Mouse (Mus musculus) embryonic facial prominence, embryonic 11.5 days (tissue): ENCODE measurements at regions not wholly inside any gene's neighbourhood (a gene's known extent, or its start where the extent isn't known, plus 50 kb on each side); places are given as distances from the start of the nearest gene placed in this dataset.

Experiments used
- ATAC-seq: fragments of 200-750 bp; cut with Nextera tagmentation; replicated peaks from 2 replicates; pipeline ENCODE4 v1.8.0; 2017; ENCODE audit warnings: low read depth; ENCODE audit not compliant: insufficient number of reproducible peaks, low FRiP score, low TSS enrichment
- DNase-seq: peaks from one replicate; pipeline ENCODE4 v3.0.0-alpha.2; 2015; ENCODE audit warnings: low spot score
- H3K27ac ChIP-seq: fragments of 300-500 bp; sonication (generic); replicated peaks from 2 replicates; pipeline ENCODE4 v1.5.1; 2014; ENCODE audit warnings: mild to moderate bottlenecking, low read depth, low read length, control low read depth
- H3K27me3 ChIP-seq: fragments of 300-500 bp; sonication (generic); 2 replicates; pipeline ENCODE4 v1.6.1; 2014; ENCODE audit warnings: mild to moderate bottlenecking, low read length, moderate library complexity, mixed read lengths; ENCODE audit not compliant: control insufficient read depth, insufficient read depth
- H3K36me3 ChIP-seq: fragments of 300-500 bp; sonication (generic); replicated peaks from 2 replicates; pipeline ENCODE4 v1.6.1; 2014; ENCODE audit warnings: low read depth, mild to moderate bottlenecking, low read length, moderate library complexity, mixed read lengths; ENCODE audit not compliant: control insufficient read depth, insufficient read depth
- H3K4me1 ChIP-seq: fragments of 300-500 bp; sonication (generic); 2 replicates; pipeline ENCODE4 v1.6.1; 2014; ENCODE audit warnings: low read length, mixed read lengths; ENCODE audit not compliant: control insufficient read depth, insufficient read depth
- H3K4me2 ChIP-seq: fragments of 300-500 bp; sonication (generic); 2 replicates; pipeline ENCODE4 v1.6.1; 2014; ENCODE audit warnings: low read depth, mild to moderate bottlenecking, control low read depth, low read length, moderate library complexity
- H3K4me3 ChIP-seq: fragments of 300-500 bp; sonication (generic); 2 replicates; pipeline ENCODE4 v1.5.1; 2014; ENCODE audit warnings: low read depth, low read length, control low read depth
- H3K9ac ChIP-seq: fragments of 300-500 bp; sonication (generic); replicated peaks from 2 replicates; pipeline ENCODE4 v1.6.1; 2014; ENCODE audit warnings: mild to moderate bottlenecking, control low read depth, low read length
- H3K9me3 ChIP-seq: fragments of 300-500 bp; sonication (generic); replicated peaks from 2 replicates; pipeline ENCODE4 v1.6.1; 2016; ENCODE audit warnings: mild to moderate bottlenecking, low read length, inconsistent platforms, mixed read lengths; ENCODE audit not compliant: control insufficient read depth
- WGBS: fragments of 180-500 bp; shearing (Covaris S2); extraction: QIAGEN DNeasy Blood & Tissue Kit; methylation state at CpG from one replicate; pipeline ENCODE4 v1.1.7; 2014; 5-methylcytosine and 5-hydroxymethylcytosine counted together

- DNase-seq, result no peak
These were observed 301.4 kb upstream of the Tet2 start for GRCm38 (mm10) chr3:133846301-133846700.

GRCm38 (mm10) chr3:133874383-133874782, 329.4 kb upstream of the Tet2 start:
- Histone ChIP-seq H3K27ac (no peak overlapping the region), H3K9ac (no peak overlapping the region), H3K27me3 (no peaks in the 10 kb centered on the region), H3K4me3 (no peak overlapping the region), H3K36me3 (no peaks in the 10 kb centered on the region), H3K4me1 (no peaks in the 10 kb centered on the region), H3K4me2 (no peak overlapping the region), H3K9me3 (no peaks in the 10 kb centered on the region)
- DNase-seq, result no peak
- ATAC-seq, result no peak
- WGBS, result 83% methylated on average over 2 of the region's 2 CpGs

More at GRCm38 (mm10) chr3:133846301-133846700, 301.4 kb upstream of the Tet2 start:
- H3K4me2 ChIP-seq, result no peak overlapping the region
- no peaks in the 10 kb centered on the region for H3K9me3 ChIP-seq
- no peaks in the 10 kb centered on the region for H3K36me3 ChIP-seq
- no peak overlapping the region for H3K9ac ChIP-seq
- no peak overlapping the region for H3K27ac ChIP-seq
- no peak for ATAC-seq
- no peaks in the 10 kb centered on the region for H3K27me3 ChIP-seq
- H3K4me1 ChIP-seq, result no peaks in the 10 kb centered on the region
- H3K4me3 ChIP-seq, result no peak overlapping the region

- no peak overlapping the region for H3K4me3 ChIP-seq
- H3K9me3 ChIP-seq, result no peaks in the 10 kb centered on the region
- H3K27me3 ChIP-seq, result no peaks in the 10 kb centered on the region
- 0 out of 2 replicates have a peak overlapping the region, but pooled peaks have one; percentile 11 for H3K27ac ChIP-seq
- peak overlapping the region; percentile 14; the same call in 1 of the 2 replicates for H3K4me2 ChIP-seq
- no peaks in the 10 kb centered on the region for H3K4me1 ChIP-seq
- no peak overlapping the region for H3K9ac ChIP-seq
- WGBS, result 6% methylated on average over 13 of the region's 13 CpGs
- ATAC-seq (peak; percentile 84), DNase-seq (peak; percentile 92)
- H3K36me3 ChIP-seq, result no peaks in the 10 kb centered on the region
These were observed 331.6 kb upstream of the Tet2 start for GRCm38 (mm10) chr3:133876439-133877072.

DNA sequence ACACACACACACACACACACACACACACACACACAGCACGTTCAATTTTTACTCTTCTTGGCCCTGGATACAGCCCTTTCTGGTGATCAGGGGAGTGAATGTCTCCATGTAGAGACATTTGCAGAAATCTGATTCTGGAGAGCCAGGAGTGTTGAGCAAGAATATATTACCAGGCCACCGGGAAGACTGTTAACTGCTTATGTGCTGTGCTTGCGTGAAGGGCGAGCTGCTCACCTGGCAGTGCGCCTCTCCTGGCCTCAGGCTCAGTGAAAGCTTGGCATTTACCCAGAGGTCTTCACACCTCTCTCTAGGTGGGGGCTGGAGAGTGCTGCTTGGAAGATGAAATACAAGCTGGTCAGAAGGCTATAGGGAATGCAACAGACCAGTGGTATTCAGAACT, 332.4 kb upstream of the Tet2 start:
- H3K4me1 ChIP-seq, result no peaks in the 10 kb centered on the region
- no peak overlapping the region for H3K4me2 ChIP-seq
- ATAC-seq (0 out of 2 replicates have a peak, but pooled peaks have one; percentile 32), DNase-seq (peak; percentile 35)
- no peaks in the 10 kb centered on the region for H3K36me3 ChIP-seq
- no peak overlapping the region for H3K4me3 ChIP-seq
- no peaks in the 10 kb centered on the region for H3K27me3 ChIP-seq
- no peak overlapping the region for H3K9ac ChIP-seq
- no peak overlapping the region for H3K27ac ChIP-seq
- 28% methylated on average over 5 of the region's 5 CpGs for WGBS
- H3K9me3 ChIP-seq, result no peaks in the 10 kb centered on the region

- H3K4me2 ChIP-seq, result no peak overlapping the region
- H3K36me3 ChIP-seq, result no peaks in the 10 kb centered on the region
- H3K4me3 ChIP-seq, result no peak overlapping the region
- H3K9me3 ChIP-seq, result no peaks in the 10 kb centered on the region
- H3K4me1 ChIP-seq, result no peaks in the 10 kb centered on the region
- H3K27ac ChIP-seq, result no peak overlapping the region
- ATAC-seq, result no peak
- 16% methylated on average over 1 of the region's 1 CpGs for WGBS
- H3K9ac ChIP-seq, result no peak overlapping the region
- H3K27me3 ChIP-seq, result no peaks in the 10 kb centered on the region
- DNase-seq, result peak; percentile 32
These were observed 335.7 kb upstream of the Tet2 start for GRCm38 (mm10) chr3:133880626-133881025.

DNA sequence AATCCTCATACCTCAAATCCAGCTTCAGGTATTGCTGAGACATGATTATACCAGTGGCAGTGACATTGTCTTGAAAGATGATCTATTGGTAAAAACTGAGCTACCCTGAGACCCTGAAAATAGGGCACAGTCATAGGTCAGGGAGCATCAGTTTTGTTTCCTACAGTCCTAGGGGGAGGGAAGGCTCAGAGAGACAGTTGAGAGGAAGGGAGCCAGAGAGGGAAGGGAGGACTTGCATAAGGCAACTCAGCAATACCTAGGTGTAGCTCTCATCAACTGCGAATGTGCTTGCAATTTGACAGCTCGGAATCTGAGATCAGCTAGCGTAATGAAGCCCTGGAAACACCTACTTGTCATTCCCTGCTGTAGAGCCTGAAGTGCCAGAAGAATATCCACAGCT, 334.4 kb upstream of the Cxxc4 start:
- Histone ChIP-seq H3K4me1 (no peaks in the 10 kb centered on the region), H3K4me2 (no peak overlapping the region), H3K9me3 (no peaks in the 10 kb centered on the region), H3K27me3 (no peaks in the 10 kb centered on the region), H3K36me3 (no peaks in the 10 kb centered on the region), H3K4me3 (no peak overlapping the region), H3K27ac (no peak overlapping the region), H3K9ac (no peak overlapping the region)
- 74% methylated on average over 3 of the region's 3 CpGs for WGBS
- DNase-seq (no peak), ATAC-seq (no peak)

GRCm38 (mm10) chr3:133922200-133922599, 314.1 kb upstream of the Cxxc4 start:
- H3K27ac ChIP-seq, result no peak overlapping the region
- no peak for ATAC-seq

DNA sequence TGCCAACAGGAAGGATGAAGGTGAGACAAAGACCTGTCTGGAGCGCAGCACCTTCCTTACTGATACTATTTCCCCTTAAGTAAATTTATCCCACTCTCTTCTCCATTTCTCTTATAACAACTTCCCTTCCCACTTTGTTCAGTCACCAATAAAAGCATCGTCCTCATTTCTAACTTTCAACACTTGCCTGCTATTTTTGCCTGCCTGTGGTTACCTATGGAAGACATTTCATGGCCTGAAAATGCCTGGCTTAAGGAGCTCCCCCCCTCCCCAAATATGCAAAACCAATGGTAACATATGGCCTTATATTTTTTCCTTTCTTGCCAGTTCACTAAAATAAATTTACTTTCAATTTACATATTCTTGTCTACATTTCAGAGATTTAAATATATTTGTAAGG, 271.0 kb upstream of the Cxxc4 start:
- Histone ChIP-seq H3K4me1 (no peaks in the 10 kb centered on the region), H3K27ac (no peak overlapping the region), H3K4me2 (no peak overlapping the region), H3K27me3 (no peaks in the 10 kb centered on the region), H3K4me3 (no peak overlapping the region), H3K9ac (no peak overlapping the region), H3K36me3 (no peaks in the 10 kb centered on the region), H3K9me3 (no peaks in the 10 kb centered on the region)
- ATAC-seq (no peak), DNase-seq (no peak)
- WGBS, result 85% methylated on average over 2 of the region's 2 CpGs

More at GRCm38 (mm10) chr3:133922200-133922599, 314.1 kb upstream of the Cxxc4 start:
- no peak overlapping the region for H3K9ac ChIP-seq
- no peak for DNase-seq
- no peak overlapping the region for H3K4me2 ChIP-seq
- H3K4me1 ChIP-seq, result no peaks in the 10 kb centered on the region
- H3K27me3 ChIP-seq, result no peaks in the 10 kb centered on the region
- no peaks in the 10 kb centered on the region for H3K36me3 ChIP-seq
- H3K9me3 ChIP-seq, result no peaks in the 10 kb centered on the region
- H3K4me3 ChIP-seq, result no peak overlapping the region
